Mouse (Mus musculus) hindbrain, postnatal 0 days (tissue): ENCODE data around the gene Jmjd6. TPM values are rescaled to one million over a fixed set of nuclear protein-coding genes. Genes with fewer than 3 reads are reported as not detected.

Experiments
- ATAC-seq: fragments of 200-750 bp; cut with Nextera tagmentation; 2 replicates; pipeline ENCODE4 v1.8.0; 2017; ENCODE audit warnings: mild to moderate bottlenecking, moderate TSS enrichment, moderate library complexity
- DNase-seq: peaks from one replicate; pipeline ENCODE4 v3.0.0-alpha.2; 2015; ENCODE audit warnings: low spot score
- H3K27ac ChIP-seq: fragments of 300-500 bp; sonication (generic); 2 replicates; pipeline ENCODE4 v1.5.1; 2014; ENCODE audit warnings: mild to moderate bottlenecking
- H3K27me3 ChIP-seq: fragments of 300-500 bp; sonication (generic); 2 replicates; pipeline ENCODE4 v1.6.1; 2014; ENCODE audit warnings: low read length, mixed read lengths; ENCODE audit not compliant: insufficient read depth
- H3K36me3 ChIP-seq: fragments of 300-500 bp; sonication (generic); 2 replicates; pipeline ENCODE4 v1.6.1; 2014; ENCODE audit warnings: low read length, mixed read lengths; ENCODE audit not compliant: insufficient read depth
- H3K4me1 ChIP-seq: fragments of 300-500 bp; sonication (generic); 2 replicates; pipeline ENCODE4 v1.6.1; 2014; ENCODE audit warnings: antibody characterized with exemption, low read length, mixed read lengths; ENCODE audit not compliant: insufficient read depth
- H3K4me2 ChIP-seq: fragments of 300-500 bp; sonication (generic); 2 replicates; pipeline ENCODE4 v1.6.1; 2014; ENCODE audit warnings: low read depth, mild to moderate bottlenecking, low read length, moderate library complexity, mixed read lengths
- H3K4me3 ChIP-seq: fragments of 300-500 bp; sonication (generic); 2 replicates; pipeline ENCODE4 v1.5.1; 2014; ENCODE audit warnings: low read length
- H3K9ac ChIP-seq: fragments of 300-500 bp; sonication (generic); replicated peaks from 2 replicates; pipeline ENCODE4 v1.6.1; 2014; ENCODE audit warnings: mild to moderate bottlenecking, low read length, moderate library complexity, mixed read lengths
- H3K9me3 ChIP-seq: fragments of 300-500 bp; sonication (generic); 2 replicates; pipeline ENCODE4 v1.6.1; 2016; ENCODE audit warnings: low read length, mixed read lengths
- CTCF ChIP-seq: IDR thresholded peaks from 2 replicates; pipeline ENCODE4 v1.5.1; 2016; ENCODE audit warnings: antibody characterized with exemption, control low read depth, low read depth
- WGBS: fragments of 180-500 bp; shearing (Covaris S2); extraction: QIAGEN DNeasy Blood & Tissue Kit; methylation state at CpG from one replicate; pipeline ENCODE4 v1.1.7; 2014; 5-methylcytosine and 5-hydroxymethylcytosine counted together
- polyA plus RNA-seq: library from polyadenylated mRNA; unstranded; fragments of >200 nt; fragmentation: Nextera tagmentation; extraction: Ambion mirVana; gene quantifications from 2 replicates; pipeline ENCODE4 v1.2.1, GENCODE M21; 2015
- total RNA-seq: library from RNA; depleted of rRNA; stranded (reverse); fragments of >200 nt; gene quantifications from 2 replicates; pipeline ENCODE4 v1.2.3, GENCODE M21; 2014; rRNA removed

The Jmjd6 gene
- total RNA-seq, result 31.9 and 37.5 TPM in 2 replicates
- polyA plus RNA-seq, result 48.1 and 48.6 TPM in 2 replicates

- Histone ChIP-seq H3K4me2 (peak within 1 kb of the TSS; percentile 65), H3K27ac (peak within 1 kb of the TSS; percentile 95), H3K27me3 (no peaks in the 10 kb centered on the region), H3K4me1 (peaks cover 8% of the 10 kb centered on the region), H3K36me3 (peaks cover 18% of the 10 kb centered on the region), H3K9ac (peak within 1 kb of the TSS; percentile 77), H3K4me3 (peak within 1 kb of the TSS; percentile 88), H3K9me3 (no peaks in the 10 kb centered on the region)
- no peak for TF ChIP-seq CTCF
- 1% methylated on average over 72 of the region's 72 CpGs for WGBS
- DNase-seq (peak; percentile 98), ATAC-seq (peak; percentile 98)
These were observed at the start of gene Jmjd6, which contains the start of gene Mettl23 for GRCm38 (mm10) chr11:116843261-116844233. Gene Jmjd6 (minus strand): TSS chr11:116843449. Gene Mettl23 (plus strand): TSS chr11:116843278.

GRCm38 (mm10) chr11:116887136-116887535 is 43.9 kb upstream of the Jmjd6 start:
- H3K9me3 ChIP-seq, result no peaks in the 10 kb centered on the region
- DNase-seq, result no peak
- no peaks in the 10 kb centered on the region for H3K27me3 ChIP-seq
- H3K36me3 ChIP-seq, result no peaks in the 10 kb centered on the region
- ATAC-seq, result no peak
- no peak overlapping the region for H3K4me3 ChIP-seq
- H3K4me1 ChIP-seq, result 0 out of 2 replicates have a peak, but pooled peaks cover 4% of the 10 kb centered on the region
- no peak overlapping the region for H3K9ac ChIP-seq
- H3K27ac ChIP-seq, result no peak overlapping the region
- TF ChIP-seq CTCF, result no peak
- H3K4me2 ChIP-seq, result no peak overlapping the region
- WGBS, result 67% methylated on average over 5 of the region's 5 CpGs

- H3K4me2 ChIP-seq, result peak overlapping the region; percentile 60
- DNase-seq, result peak; percentile 96
- WGBS, result 6% methylated on average over 27 of the region's 28 CpGs
- no peaks in the 10 kb centered on the region for H3K27me3 ChIP-seq
- H3K9me3 ChIP-seq, result no peaks in the 10 kb centered on the region
- peak overlapping the region; percentile 27 for H3K4me3 ChIP-seq
- peak; percentile 96 for TF ChIP-seq CTCF
- peak; percentile 65 for ATAC-seq
- no peaks in the 10 kb centered on the region for H3K36me3 ChIP-seq
- 0 out of 2 replicates have a peak, but pooled peaks cover 4% of the 10 kb centered on the region for H3K4me1 ChIP-seq
- no peak overlapping the region for H3K27ac ChIP-seq
- H3K9ac ChIP-seq, result no peak overlapping the region; the same call in 1 of the 2 replicates
These were observed 42.3 kb upstream of the Jmjd6 start for GRCm38 (mm10) chr11:116885275-116886151.

GRCm38 (mm10) chr11:116884061-116884460 is 40.8 kb upstream of the Jmjd6 start:
- WGBS, result 86% methylated on average over 6 of the region's 6 CpGs

GRCm38 (mm10) chr11:116882446-116882845 is 39.2 kb upstream of the Jmjd6 start:
- TF ChIP-seq CTCF, result no peak
- 75% methylated on average over 10 of the region's 10 CpGs for WGBS

More at GRCm38 (mm10) chr11:116884061-116884460, 40.8 kb upstream of the Jmjd6 start:
- ATAC-seq (no peak), DNase-seq (no peak)
- no peak overlapping the region for H3K9ac ChIP-seq
- no peak overlapping the region for H3K4me3 ChIP-seq
- no peak overlapping the region for H3K27ac ChIP-seq
- H3K9me3 ChIP-seq, result no peaks in the 10 kb centered on the region
- H3K36me3 ChIP-seq, result no peaks in the 10 kb centered on the region
- no peaks in the 10 kb centered on the region for H3K27me3 ChIP-seq
- no peak overlapping the region for H3K4me2 ChIP-seq
- no peak for TF ChIP-seq CTCF
- H3K4me1 ChIP-seq, result 0 out of 2 replicates have a peak, but pooled peaks cover 4% of the 10 kb centered on the region

GRCm38 (mm10) chr11:116881440-116881839 is 38.2 kb upstream of the Jmjd6 start:
- Histone ChIP-seq H3K9ac (no peak overlapping the region), H3K27ac (no peak overlapping the region), H3K27me3 (no peaks in the 10 kb centered on the region), H3K36me3 (no peaks in the 10 kb centered on the region), H3K9me3 (no peaks in the 10 kb centered on the region), H3K4me3 (no peak overlapping the region), H3K4me2 (no peak overlapping the region), H3K4me1 (0 out of 2 replicates have a peak, but pooled peaks cover 4% of the 10 kb centered on the region)
- TF ChIP-seq CTCF, result no peak
- ATAC-seq (no peak), DNase-seq (no peak)
- WGBS, result 58% methylated on average over 5 of the region's 5 CpGs

More at GRCm38 (mm10) chr11:116882446-116882845, 39.2 kb upstream of the Jmjd6 start:
- Histone ChIP-seq H3K9me3 (no peaks in the 10 kb centered on the region), H3K27me3 (no peaks in the 10 kb centered on the region), H3K4me3 (no peak overlapping the region), H3K4me1 (0 out of 2 replicates have a peak, but pooled peaks cover 4% of the 10 kb centered on the region), H3K36me3 (no peaks in the 10 kb centered on the region), H3K27ac (no peak overlapping the region), H3K4me2 (no peak overlapping the region), H3K9ac (no peak overlapping the region)
- DNase-seq (no peak), ATAC-seq (no peak)
